In the genomic region with DNA sequence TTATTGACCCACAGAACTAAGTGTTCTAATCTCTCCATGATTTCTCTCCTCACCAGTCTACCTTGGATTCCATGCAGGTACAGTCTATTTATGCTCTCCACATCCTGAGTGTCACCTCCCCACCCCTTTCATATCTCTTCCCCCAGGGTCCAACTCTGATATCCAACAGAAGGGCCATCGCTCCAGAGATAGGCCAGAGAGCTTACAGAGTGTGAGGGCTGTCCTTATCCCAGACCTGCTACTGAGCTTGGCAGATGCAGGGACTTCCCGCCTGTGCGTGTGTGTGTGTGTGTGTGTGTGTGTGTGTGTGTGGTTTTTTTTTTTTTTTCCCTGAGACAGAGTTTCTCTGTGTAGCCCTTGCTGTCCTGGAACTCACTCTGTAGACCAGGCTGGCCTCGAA, we compare ENCODE assay signal across 27 mouse cellular contexts. TPM values are rescaled to one million over a fixed set of nuclear protein-coding genes. Genes with fewer than 3 reads are reported as not detected.
"Had no signal": no experiment of that assay in that cellular context is flagged by ENCODE, and none has a peak within 500 bp of the region (broad histone marks: within the 10 kb centered on the region; RNA-seq: fewer than 3 reads in every experiment).

No protein-coding gene starts in this region.

- H3K9me3 ChIP-seq: lung, embryonic 15.5 days; megakaryocyte, embryonic 14.5 days; midbrain, embryonic 10.5 days; midbrain, embryonic 12.5 days; neural tube, embryonic 12.5 days; stomach, embryonic 15.5 days had no signal

- H3K9ac ChIP-seq: lung, embryonic 15.5 days; midbrain, embryonic 12.5 days; neural tube, embryonic 12.5 days; stomach, embryonic 15.5 days had no signal

- DNase-seq: lung, adult 2 months; lung, postnatal 14 days; lung, postnatal 36 days; midbrain, embryonic 14.5 days; retina, postnatal 1 day; right cerebral cortex, adult 18-20 months; right cerebral cortex, postnatal 25 days; right cerebral cortex, postnatal 4 days; spleen, adult 18-20 months; thymus, postnatal 25 days; thymus, postnatal 4 days had no signal

- H3K27ac ChIP-seq: lung, embryonic 15.5 days; macrophage; midbrain, embryonic 10.5 days; midbrain, embryonic 12.5 days; neural tube, embryonic 12.5 days; stomach, embryonic 15.5 days; stomach, postnatal 0 days had no signal

- ATAC-seq: lung, postnatal 0 days; midbrain, embryonic 16.5 days had no signal

- H3K4me3 ChIP-seq: lung, embryonic 15.5 days; megakaryocyte, embryonic 14.5 days; midbrain, embryonic 10.5 days; midbrain, embryonic 12.5 days; myocyte; neural tube, embryonic 12.5 days; stomach, embryonic 15.5 days had no signal

- H3K36me3 ChIP-seq: lung, embryonic 15.5 days; stomach, embryonic 15.5 days had no signal

- H3K4me2 ChIP-seq: lung, embryonic 15.5 days; midbrain, embryonic 12.5 days; neural tube, embryonic 12.5 days; stomach, embryonic 15.5 days had no signal

RNA-seq across cellular contexts. Expression of gene Mpo, which starts 24.6 kb away (rescaled TPM):
- total RNA-seq: liver, adult 2 months; neutrophil, adult 5-6 weeks had no signal
- polyA plus RNA-seq: myocyte had no signal

RNA-seq across cellular contexts. Expression of gene Lpo, which starts 59.3 kb away (rescaled TPM):
- total RNA-seq: liver, adult 2 months; neutrophil, adult 5-6 weeks had no signal
- polyA plus RNA-seq: liver, adult 2 months; liver, embryonic 16.5 days; lung, adult 2 months; lung, postnatal 0 days; macrophage; myocyte; small intestine, adult 2 months; urinary bladder, adult 2 months had no signal
